Mouse (Mus musculus) olfactory bulb, adult 2 months (tissue): ENCODE data around the gene Clrn1. TPM values are rescaled to one million over a fixed set of nuclear protein-coding genes. Genes with fewer than 3 reads are reported as not detected.

ENCODE experiments used
- H3K27ac ChIP-seq: fragments of 200-500 bp; 2 replicates; pipeline ENCODE4 v1.5.1; 2012; ENCODE audit warnings: low read depth, low read length; ENCODE audit not compliant: insufficient read depth
- H3K4me1 ChIP-seq: fragments of 200-500 bp; 2 replicates; pipeline ENCODE4 v1.6.1; 2012; ENCODE audit warnings: low read length; ENCODE audit not compliant: control insufficient read depth, insufficient read depth
- H3K4me3 ChIP-seq: fragments of 200-500 bp; 2 replicates; pipeline ENCODE4 v1.5.1; 2012; ENCODE audit warnings: mild to moderate bottlenecking, low read depth, low read length, moderate library complexity; ENCODE audit not compliant: insufficient read depth
- CTCF ChIP-seq: fragments of 200-500 bp; IDR thresholded peaks from 2 replicates; pipeline ENCODE4 v1.5.1; 2012; ENCODE audit warnings: low read depth, mild to moderate bottlenecking, low read length, moderate library complexity; ENCODE audit not compliant: insufficient read depth
- POLR2A ChIP-seq: fragments of 200-500 bp; IDR thresholded peaks from 2 replicates; pipeline ENCODE4 v1.6.1; 2012; ENCODE audit warnings: mild to moderate bottlenecking, low read depth, low read length, moderate library complexity; ENCODE audit not compliant: insufficient read depth
- WGBS: fragments of 180-500 bp; shearing (Covaris S2); methylation state at CpG from one replicate; pipeline ENCODE4 v1.1.7; 2018; 5-methylcytosine and 5-hydroxymethylcytosine counted together
- polyA plus RNA-seq: library from polyadenylated mRNA; stranded (reverse); fragments of >200 nt; gene quantifications from 2 replicates; pipeline ENCODE4 v1.2.4, GENCODE M21; 2012; ENCODE audit warnings: low replicate concordance; ENCODE audit not compliant: missing spikeins, insufficient read depth, insufficient read length

Gene Clrn1
- polyA plus RNA-seq, 1 experiment, result not detected

DNA sequence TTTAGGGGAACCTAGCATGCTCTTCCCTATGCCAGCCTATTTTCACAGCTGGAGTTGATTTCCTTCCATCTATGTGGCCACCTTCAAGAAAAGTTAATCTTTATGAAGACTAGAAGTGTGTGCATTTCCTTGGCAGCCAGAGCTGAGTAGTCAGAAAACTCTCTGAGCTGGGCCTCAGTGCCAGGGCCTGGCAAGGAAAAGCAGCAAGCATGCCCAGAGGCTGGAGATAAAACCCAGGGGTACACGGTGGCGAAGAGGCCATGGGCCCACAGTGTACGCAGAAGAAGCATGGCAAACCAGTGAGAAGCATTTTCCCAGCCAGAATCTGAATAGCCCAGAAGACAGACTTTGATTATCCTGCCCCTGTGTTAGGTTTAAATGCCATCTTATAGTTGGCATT lies 70.9 kb downstream of the Clrn1 start:
- H3K27ac ChIP-seq, result no peak overlapping the region
- no peak overlapping the region for H3K4me3 ChIP-seq
- WGBS, result 57% methylated on average over 3 of the region's 3 CpGs
- TF ChIP-seq POLR2A (no peak), CTCF (no peak)
- H3K4me1 ChIP-seq, result peaks cover 6% of the 10 kb centered on the region

DNA sequence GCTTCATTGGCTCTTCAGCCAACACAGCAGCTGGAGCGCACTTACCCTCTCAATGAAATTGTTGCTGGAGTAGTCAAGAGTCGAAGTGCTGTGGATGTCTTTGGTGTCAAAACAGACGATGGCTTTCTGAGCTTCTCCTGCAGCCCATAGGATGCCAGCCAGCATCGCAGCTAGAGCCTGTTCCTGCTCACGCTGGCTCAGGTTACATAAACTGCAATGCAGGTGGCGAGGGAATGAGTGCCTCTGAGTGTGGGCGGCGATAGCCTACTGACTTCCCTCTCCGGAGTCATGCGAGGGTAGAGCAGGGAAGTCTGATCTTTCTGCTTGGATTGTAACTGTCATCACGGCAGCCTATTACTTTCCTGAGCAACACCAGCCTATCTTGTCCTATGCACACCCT lies 74.8 kb downstream of the Clrn1 start:
- no peak overlapping the region for H3K27ac ChIP-seq
- no peak overlapping the region for H3K4me3 ChIP-seq
- peaks cover 6% of the 10 kb centered on the region for H3K4me1 ChIP-seq
- TF ChIP-seq CTCF, result no peak
- TF ChIP-seq POLR2A, result no peak
- 61% methylated on average over 11 of the region's 11 CpGs for WGBS

DNA sequence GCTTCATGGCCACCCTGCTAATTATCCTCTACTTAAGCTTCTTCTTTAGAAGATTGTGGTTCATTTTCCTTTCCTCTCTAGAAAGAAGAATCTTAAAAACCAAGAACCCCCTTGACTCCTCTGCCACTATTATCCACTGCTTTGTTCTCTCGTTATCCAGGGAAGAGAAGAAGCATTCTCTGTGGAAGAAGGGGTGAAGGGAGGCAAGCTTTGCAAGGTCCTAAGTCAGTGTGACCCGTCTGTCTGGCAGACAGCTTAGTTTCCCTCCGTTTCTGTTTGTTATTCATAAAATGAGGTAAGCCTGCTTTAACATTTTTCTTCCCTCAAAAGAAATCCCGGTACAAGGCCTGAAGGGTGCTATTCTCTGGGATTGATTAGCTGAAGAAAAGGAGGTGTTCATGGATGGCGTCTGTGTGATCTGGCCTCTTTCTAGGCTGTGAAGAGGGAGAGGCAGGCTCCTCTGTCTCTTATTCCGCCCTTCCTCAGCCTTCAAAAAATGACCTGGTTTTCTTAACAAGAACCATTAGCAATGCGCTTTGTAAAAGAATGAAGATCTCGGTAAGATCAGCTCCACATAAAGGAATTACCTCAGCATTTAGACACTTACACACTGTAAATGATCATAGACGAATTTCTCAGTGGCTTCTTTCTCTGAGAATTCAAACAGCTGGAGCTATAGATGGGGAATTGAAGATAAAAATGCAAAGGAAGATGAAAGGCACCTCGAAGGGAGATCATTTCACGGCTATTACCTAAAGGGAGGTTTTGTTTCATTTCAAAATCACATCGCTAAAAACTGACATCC lies 75.8 kb downstream of the Clrn1 start:
- WGBS, result 59% methylated on average over 12 of the region's 12 CpGs
- H3K27ac ChIP-seq, result no peak overlapping the region

DNA sequence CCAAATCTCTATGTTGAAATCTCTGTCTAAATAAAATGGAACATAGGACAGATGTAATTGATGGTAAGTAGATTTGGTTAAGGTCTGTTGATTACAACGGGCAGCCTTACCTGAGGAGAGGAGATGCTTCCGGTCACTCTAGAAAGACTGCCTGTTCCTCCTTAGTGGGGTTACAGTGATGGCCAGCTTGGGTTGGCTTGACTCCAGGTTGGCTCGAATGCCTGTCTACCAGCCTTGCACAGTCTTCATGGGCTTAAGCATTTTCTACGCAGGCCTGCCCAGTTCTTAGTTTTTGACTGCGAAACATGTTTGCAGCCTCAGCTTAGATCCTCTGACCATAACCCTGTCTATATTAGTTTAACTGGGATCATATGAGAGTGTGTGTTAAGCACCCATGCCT lies 76.5 kb downstream of the Clrn1 start:
- H3K4me1 ChIP-seq, result peaks cover 6% of the 10 kb centered on the region
- H3K27ac ChIP-seq, result no peak overlapping the region
- TF ChIP-seq POLR2A, result no peak
- no peak for TF ChIP-seq CTCF
- WGBS, result 83% methylated on average over 5 of the region's 5 CpGs
- no peak overlapping the region for H3K4me3 ChIP-seq

More for the DNA sequence above, 75.8 kb downstream of the Clrn1 start:
- H3K4me1 ChIP-seq, result peaks cover 6% of the 10 kb centered on the region
- no peak overlapping the region for H3K4me3 ChIP-seq
- TF ChIP-seq POLR2A (no peak), CTCF (no peak)

DNA sequence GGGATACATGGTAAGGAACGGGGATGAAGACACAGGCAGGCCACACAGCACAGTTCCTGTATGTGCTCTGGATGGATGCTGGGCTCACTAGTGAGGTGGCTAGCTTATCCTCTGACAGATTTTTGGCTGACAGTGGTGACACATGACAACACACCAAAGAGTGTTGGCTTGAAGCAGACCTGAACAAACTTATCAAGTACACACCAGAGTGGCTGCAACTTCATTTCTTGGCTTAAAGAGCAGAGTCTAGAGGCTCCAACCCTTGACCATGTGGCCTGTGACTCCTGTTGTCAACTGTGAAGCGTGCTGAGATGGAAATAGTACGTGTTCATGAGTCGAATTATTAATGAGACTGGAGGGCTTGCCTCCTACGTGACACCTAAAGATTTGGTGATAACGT lies 80.4 kb downstream of the Clrn1 start:
- 89% methylated on average over 6 of the region's 6 CpGs for WGBS
- H3K4me3 ChIP-seq, result no peak overlapping the region
- TF ChIP-seq POLR2A (no peak), CTCF (no peak)

DNA sequence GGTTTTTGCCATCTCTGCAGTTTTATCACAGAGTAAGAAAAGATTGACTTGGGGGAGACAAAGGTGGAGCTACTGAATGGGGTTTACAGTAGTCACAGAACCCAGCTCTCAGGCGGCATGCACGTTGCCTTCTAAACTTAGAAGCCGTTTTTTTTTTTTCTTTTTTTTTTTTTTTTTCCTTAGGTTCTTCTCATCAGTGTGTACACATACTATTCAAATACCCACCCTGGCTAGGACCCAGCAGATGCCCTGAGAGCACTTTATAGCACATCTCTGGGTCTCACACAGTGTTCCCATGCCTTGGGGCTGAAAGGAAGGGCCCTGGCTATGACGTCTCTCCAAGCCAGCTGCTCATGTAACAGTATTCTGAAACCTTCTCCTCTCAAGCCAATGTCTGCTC lies 86.5 kb downstream of the Clrn1 start:
- Histone ChIP-seq H3K4me3 (no peak overlapping the region), H3K27ac (no peak overlapping the region), H3K4me1 (no peaks in the 10 kb centered on the region)
- no peak for TF ChIP-seq CTCF
- 72% methylated on average over 4 of the region's 4 CpGs for WGBS

More for the DNA sequence above, 80.4 kb downstream of the Clrn1 start:
- H3K4me1 ChIP-seq, result no peaks in the 10 kb centered on the region
- no peak overlapping the region for H3K27ac ChIP-seq

DNA sequence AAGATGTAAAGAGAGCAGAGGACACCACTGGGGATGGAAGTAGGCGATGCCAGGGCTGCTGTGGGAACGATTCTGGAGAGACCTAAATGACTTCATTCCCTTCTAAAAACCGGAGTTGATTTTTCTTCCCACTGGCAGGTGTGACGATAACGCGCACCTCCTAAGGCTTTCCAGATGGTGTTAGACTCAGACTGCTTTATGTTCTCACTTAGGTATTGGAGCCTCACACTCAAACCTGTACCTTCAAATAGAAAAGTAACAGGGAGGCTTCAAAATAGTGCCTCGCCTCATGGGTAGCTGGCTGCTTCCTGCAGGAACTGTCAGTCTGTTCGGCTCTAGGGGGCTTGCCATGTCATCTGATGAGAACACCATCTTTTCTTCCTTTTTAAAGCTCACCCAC lies 86.9 kb downstream of the Clrn1 start:
- TF ChIP-seq CTCF (no peak), POLR2A (no peak)
- no peak overlapping the region for H3K27ac ChIP-seq
- WGBS, result 79% methylated on average over 8 of the region's 8 CpGs
- H3K4me3 ChIP-seq, result no peak overlapping the region
- no peaks in the 10 kb centered on the region for H3K4me1 ChIP-seq

Other genes with a start within 250 kb of the Clrn1 start
- not detected in 2 replicates for gene Erich6, start 248.1 kb downstream of the Clrn1 start, polyA plus RNA-seq
- gene Siah2, start 192.9 kb downstream of the Clrn1 start, polyA plus RNA-seq, result not detected in 2 replicates
- gene Mindy4b-ps, start 63.0 kb downstream of the Clrn1 start, polyA plus RNA-seq, result not detected in 2 replicates
- gene Med12l, start 120.5 kb upstream of the Clrn1 start, polyA plus RNA-seq, result not detected in 2 replicates
- gene Gpr171, start 216.5 kb upstream of the Clrn1 start, polyA plus RNA-seq, result not detected in 2 replicates